Mouse (Mus musculus) retina, embryonic 14.5 days (tissue): Measurements from ENCODE around the gene Camkmt.

ENCODE experiments used
- DNase-seq: peaks from one replicate; pipeline ENCODE4 v3.0.0-alpha.2; 2015; ENCODE audit warnings: low spot score

Camkmt gene

GRCm38 (mm10) chr17:85292276-85292675 lies 201.9 kb downstream of the Camkmt start:
- DNase-seq = no peak

- no peak for DNase-seq
Measured at GRCm38 (mm10) chr17:85303686-85304085, 213.3 kb downstream of the Camkmt start.

- DNase-seq = no peak
Measured at GRCm38 (mm10) chr17:85308566-85308965, 218.2 kb downstream of the Camkmt start.

GRCm38 (mm10) chr17:85309046-85309445 lies 218.7 kb downstream of the Camkmt start:
- no peak for DNase-seq

- DNase-seq = no peak
Measured at GRCm38 (mm10) chr17:85311348-85311747, 221.0 kb downstream of the Camkmt start.

- no peak for DNase-seq
Measured at GRCm38 (mm10) chr17:85318401-85318800, 228.0 kb downstream of the Camkmt start.

GRCm38 (mm10) chr17:85319779-85320300 lies 229.5 kb downstream of the Camkmt start:
- peak; percentile 51 for DNase-seq

GRCm38 (mm10) chr17:85328901-85329300 lies 238.5 kb downstream of the Camkmt start:
- no peak for DNase-seq

GRCm38 (mm10) chr17:85335464-85335863 lies 245.1 kb downstream of the Camkmt start:
- DNase-seq = no peak

- DNase-seq = no peak
Measured at GRCm38 (mm10) chr17:85337666-85338065, 247.3 kb downstream of the Camkmt start.

GRCm38 (mm10) chr17:85341134-85341700 lies 250.9 kb downstream of the Camkmt start:
- DNase-seq = peak; percentile 67

- DNase-seq = no peak
Measured at GRCm38 (mm10) chr17:85342471-85342870, 252.1 kb downstream of the Camkmt start.

GRCm38 (mm10) chr17:85343435-85343834 lies 253.1 kb downstream of the Camkmt start:
- no peak for DNase-seq

GRCm38 (mm10) chr17:85346701-85347100 lies 256.3 kb downstream of the Camkmt start:
- DNase-seq = no peak

- no peak for DNase-seq
Measured at GRCm38 (mm10) chr17:85349331-85349935, 259.1 kb downstream of the Camkmt start.

- no peak for DNase-seq
Measured at GRCm38 (mm10) chr17:85351301-85351700, 260.9 kb downstream of the Camkmt start.

GRCm38 (mm10) chr17:85352731-85353130 lies 262.4 kb downstream of the Camkmt start:
- no peak for DNase-seq

GRCm38 (mm10) chr17:85353191-85353590 lies 262.8 kb downstream of the Camkmt start:
- DNase-seq = no peak

GRCm38 (mm10) chr17:85353636-85354035 lies 263.3 kb downstream of the Camkmt start:
- no peak for DNase-seq

- no peak for DNase-seq
Measured at GRCm38 (mm10) chr17:85355356-85355755, 265.0 kb downstream of the Camkmt start.

GRCm38 (mm10) chr17:85361006-85361405 lies 270.7 kb downstream of the Camkmt start:
- no peak for DNase-seq

GRCm38 (mm10) chr17:85367319-85367718 lies 277.0 kb downstream of the Camkmt start:
- no peak for DNase-seq

- no peak for DNase-seq
Measured at GRCm38 (mm10) chr17:85368776-85369175, 278.4 kb downstream of the Camkmt start.

GRCm38 (mm10) chr17:85372076-85372475 lies 281.7 kb downstream of the Camkmt start:
- DNase-seq = no peak
